Mouse (Mus musculus) embryonic facial prominence, embryonic 14.5 days (tissue): ENCODE data around the gene Itga1. TPM values are rescaled to one million over a fixed set of nuclear protein-coding genes. Genes with fewer than 3 reads are reported as not detected.

Source experiments
- ATAC-seq: fragments of 200-750 bp; cut with Nextera tagmentation; 2 replicates; pipeline ENCODE4 v1.8.0; 2017; ENCODE audit warnings: low read depth, moderate number of reproducible peaks, moderate TSS enrichment
- DNase-seq: peaks from one replicate; pipeline ENCODE4 v3.0.0-alpha.2; 2015; ENCODE audit warnings: low spot score
- H3K27ac ChIP-seq: fragments of 300-500 bp; sonication (generic); replicated peaks from 2 replicates; pipeline ENCODE4 v1.5.1; 2014; ENCODE audit warnings: low read depth, mild to moderate bottlenecking, low read length, moderate library complexity
- H3K27me3 ChIP-seq: fragments of 300-500 bp; sonication (generic); replicated peaks from 2 replicates; pipeline ENCODE4 v1.6.1; 2014; ENCODE audit warnings: low read length; ENCODE audit not compliant: control insufficient read depth, insufficient read depth
- H3K36me3 ChIP-seq: fragments of 300-500 bp; sonication (generic); 2 replicates; pipeline ENCODE4 v1.6.1; 2014; ENCODE audit warnings: low read length, mixed read lengths; ENCODE audit not compliant: control insufficient read depth, insufficient read depth
- H3K4me1 ChIP-seq: fragments of 300-500 bp; sonication (generic); 2 replicates; pipeline ENCODE4 v1.6.1; 2014; ENCODE audit warnings: antibody characterized with exemption, low read length; ENCODE audit not compliant: control insufficient read depth, insufficient read depth
- H3K4me2 ChIP-seq: fragments of 300-500 bp; sonication (generic); 2 replicates; pipeline ENCODE4 v1.6.1; 2014; ENCODE audit warnings: low read depth, mild to moderate bottlenecking, low read length, moderate library complexity, mixed read lengths
- H3K4me3 ChIP-seq: fragments of 300-500 bp; sonication (generic); 2 replicates; pipeline ENCODE4 v1.5.1; 2014; ENCODE audit warnings: low read depth, mild to moderate bottlenecking, low read length
- H3K9ac ChIP-seq: fragments of 300-500 bp; sonication (generic); 2 replicates; pipeline ENCODE4 v1.6.1; 2014; ENCODE audit warnings: low read depth, mild to moderate bottlenecking, low read length, moderate library complexity, mixed read lengths
- H3K9me3 ChIP-seq: fragments of 300-500 bp; sonication (generic); 2 replicates; pipeline ENCODE4 v1.6.1; 2016; ENCODE audit warnings: low read length; ENCODE audit not compliant: control insufficient read depth
- WGBS: fragments of 180-500 bp; shearing (Covaris S2); extraction: QIAGEN DNeasy Blood & Tissue Kit; methylation state at CpG from one replicate; pipeline ENCODE4 v1.1.7; 2014; 5-methylcytosine and 5-hydroxymethylcytosine counted together
- polyA plus RNA-seq: library from polyadenylated mRNA; unstranded; fragments of >200 nt; fragmentation: Nextera tagmentation; extraction: Ambion mirVana; gene quantifications from 2 replicates; pipeline ENCODE4 v1.2.1, GENCODE M21; 2014

Gene Itga1
- 11.6 and 12.6 TPM in 2 replicates for polyA plus RNA-seq

DNA sequence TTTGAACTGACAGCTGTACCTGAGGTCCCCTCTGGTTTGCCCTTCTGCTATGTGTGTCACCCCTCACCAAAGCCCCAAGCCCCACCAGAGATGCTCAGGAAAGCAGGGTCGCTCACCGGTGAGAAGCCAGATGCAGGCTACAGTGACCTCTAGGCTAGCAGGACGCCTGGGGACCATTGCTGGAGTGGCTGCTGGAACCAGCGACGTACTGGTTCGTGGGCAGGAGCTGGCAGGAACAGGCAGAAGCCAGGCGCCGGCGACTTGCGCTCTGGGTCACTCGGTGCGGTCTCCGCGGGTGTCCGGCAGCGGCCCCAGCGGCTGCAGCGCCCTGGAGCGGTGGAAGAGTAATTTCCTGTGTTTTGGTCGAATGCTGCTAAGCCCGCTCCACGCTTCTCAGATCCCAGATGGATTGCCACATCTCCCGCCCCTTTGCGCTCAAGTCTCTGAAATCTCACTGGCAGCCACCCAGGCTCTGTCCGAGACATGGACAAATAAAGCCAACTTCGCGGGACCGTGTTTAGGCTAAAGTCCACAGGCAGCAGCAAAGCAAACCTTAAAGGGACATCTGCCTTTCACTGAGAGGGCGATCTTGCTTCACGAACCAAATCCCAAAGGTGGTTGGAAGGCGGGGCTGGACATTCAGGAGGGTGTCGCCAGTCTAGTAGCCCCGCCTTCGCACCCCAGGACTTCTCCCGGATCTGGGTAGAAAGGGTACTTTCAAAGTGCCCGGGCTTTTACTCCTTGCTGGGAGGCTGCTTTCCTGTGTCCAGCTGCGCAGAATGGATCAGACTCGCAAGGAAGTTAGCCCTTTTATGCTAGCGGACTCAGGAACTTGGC, at the start of gene Itga1, which contains the start of gene Gm49395:
Gene Itga1, minus strand, starts transcription at position 610 of the 837 bp plus-strand sequence.
Gene Gm49395, minus strand, starts transcription at position 567 of the 837 bp plus-strand sequence.
- under 1% methylated on average over 25 of the region's 39 CpGs for WGBS
- peak within 1 kb of the TSS; percentile 47 for H3K4me3 ChIP-seq
- DNase-seq (peak; percentile 84), ATAC-seq (peak; percentile 85)
- peaks cover 11% of the 10 kb centered on the region for H3K27me3 ChIP-seq
- no peaks in the 10 kb centered on the region for H3K36me3 ChIP-seq
- 0 out of 2 replicates have a peak, but pooled peaks cover 3% of the 10 kb centered on the region for H3K4me1 ChIP-seq
- peak within 1 kb of the TSS; percentile 69 for H3K27ac ChIP-seq
- H3K9me3 ChIP-seq, result no peaks in the 10 kb centered on the region
- peak within 1 kb of the TSS; percentile 74 for H3K4me2 ChIP-seq
- peak within 1 kb of the TSS; percentile 64 for H3K9ac ChIP-seq

DNA sequence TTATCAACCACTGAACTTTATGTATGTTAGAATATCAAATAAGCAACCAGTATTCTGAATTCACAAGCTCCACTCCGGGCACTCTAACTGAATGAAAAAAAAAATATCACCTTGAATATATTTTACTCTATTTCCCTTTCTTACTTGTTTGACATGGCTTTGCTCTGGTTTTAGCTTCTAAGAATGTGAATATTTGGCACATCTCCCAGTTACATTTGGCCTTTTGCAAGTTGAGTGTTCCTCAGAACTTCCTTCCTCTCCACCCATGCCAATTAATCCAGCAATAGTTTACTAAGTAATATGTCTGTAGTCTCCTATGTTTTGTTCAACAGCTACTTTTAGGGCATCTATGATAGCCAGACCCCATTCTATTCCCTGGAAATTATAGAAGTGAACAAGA, 48.8 kb upstream of the Itga1 start:
- Histone ChIP-seq H3K9me3 (no peaks in the 10 kb centered on the region), H3K4me2 (no peak overlapping the region), H3K27ac (no peak overlapping the region), H3K36me3 (no peaks in the 10 kb centered on the region), H3K9ac (no peak overlapping the region), H3K4me1 (no peaks in the 10 kb centered on the region), H3K4me3 (no peak overlapping the region), H3K27me3 (no peaks in the 10 kb centered on the region)
- ATAC-seq, result no peak
- 79% methylated on average over 1 of the region's 1 CpGs for WGBS
- DNase-seq, result peak; percentile 24

DNA sequence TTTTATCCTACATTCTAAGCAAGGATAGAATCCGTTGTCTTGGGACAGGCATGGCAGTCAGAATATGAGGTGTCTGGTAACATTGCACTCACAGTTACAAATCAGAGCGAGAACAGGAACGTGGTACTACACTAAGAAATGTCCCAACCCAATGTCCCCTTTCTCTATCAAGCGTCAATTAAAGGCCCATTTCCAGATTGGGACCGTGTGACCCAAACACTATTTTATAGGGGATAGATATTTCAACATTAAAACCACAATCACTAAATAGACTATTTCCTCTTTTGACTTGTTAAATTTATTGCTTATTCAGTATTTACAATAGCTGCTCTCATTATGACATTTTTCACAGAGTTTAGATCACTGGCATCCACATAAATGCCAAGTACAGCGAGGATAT, 48.1 kb upstream of the Itga1 start:
- no peaks in the 10 kb centered on the region for H3K9me3 ChIP-seq
- no peaks in the 10 kb centered on the region for H3K4me1 ChIP-seq
- H3K4me3 ChIP-seq, result no peak overlapping the region
- H3K27me3 ChIP-seq, result no peaks in the 10 kb centered on the region
- no peak overlapping the region for H3K27ac ChIP-seq
- H3K9ac ChIP-seq, result no peak overlapping the region
- ATAC-seq, result no peak
- 90% methylated on average over 6 of the region's 6 CpGs for WGBS
- H3K4me2 ChIP-seq, result no peak overlapping the region
- DNase-seq, result no peak
- H3K36me3 ChIP-seq, result no peaks in the 10 kb centered on the region

DNA sequence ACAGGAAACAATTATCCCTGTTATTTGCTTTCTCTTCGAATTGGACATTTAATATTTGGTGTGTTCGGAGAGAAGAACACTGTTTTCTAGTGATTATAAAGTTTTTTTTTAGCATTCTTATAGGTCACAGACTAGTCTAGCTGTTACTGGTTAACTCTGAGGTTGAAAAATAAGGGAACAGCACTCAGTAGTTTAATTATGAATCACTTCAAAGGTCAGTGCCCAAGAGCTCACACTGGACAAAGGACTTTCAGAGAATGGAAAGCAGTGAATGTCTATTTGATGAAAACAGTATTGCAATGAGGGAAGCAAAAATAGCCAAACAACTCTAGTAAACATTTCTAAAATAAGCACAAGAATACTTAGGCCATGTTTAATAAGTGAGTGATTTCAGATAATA, 41.8 kb upstream of the Itga1 start:
- H3K36me3 ChIP-seq, result no peaks in the 10 kb centered on the region
- H3K9me3 ChIP-seq, result no peaks in the 10 kb centered on the region
- 0 out of 2 replicates have a peak, but pooled peaks cover 2% of the 10 kb centered on the region for H3K4me1 ChIP-seq
- no peak overlapping the region for H3K4me3 ChIP-seq
- no peak for DNase-seq
- ATAC-seq, result no peak
- no peaks in the 10 kb centered on the region for H3K27me3 ChIP-seq
- WGBS, result 80% methylated on average over 2 of the region's 2 CpGs
- no peak overlapping the region for H3K4me2 ChIP-seq
- no peak overlapping the region for H3K27ac ChIP-seq
- H3K9ac ChIP-seq, result no peak overlapping the region

DNA sequence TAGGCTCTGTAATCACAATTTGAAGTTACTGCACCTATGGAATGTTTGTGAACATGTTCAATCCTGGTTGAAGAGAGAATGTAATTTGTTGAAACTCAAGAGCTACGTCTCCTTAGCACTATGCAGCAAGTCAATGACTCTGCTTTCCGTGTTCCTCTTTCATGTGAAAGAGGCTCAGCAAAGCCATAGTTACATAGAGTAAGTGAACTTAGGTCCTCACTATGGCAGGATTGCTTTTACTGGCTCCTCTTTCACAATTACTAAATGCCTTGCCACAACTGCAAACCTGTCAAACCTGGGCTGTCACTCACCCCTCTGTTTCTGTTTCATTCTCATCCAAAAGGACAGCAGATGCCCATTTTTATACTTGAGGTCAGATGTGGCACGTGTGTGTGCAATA, 40.3 kb upstream of the Itga1 start:
- Histone ChIP-seq H3K27ac (no peak overlapping the region), H3K4me2 (no peak overlapping the region), H3K4me3 (no peak overlapping the region), H3K9ac (no peak overlapping the region), H3K9me3 (no peaks in the 10 kb centered on the region), H3K4me1 (0 out of 2 replicates have a peak, but pooled peaks cover 2% of the 10 kb centered on the region), H3K27me3 (no peaks in the 10 kb centered on the region), H3K36me3 (no peaks in the 10 kb centered on the region)
- ATAC-seq, result no peak
- 86% methylated on average over 3 of the region's 3 CpGs for WGBS
- DNase-seq, result no peak

DNA sequence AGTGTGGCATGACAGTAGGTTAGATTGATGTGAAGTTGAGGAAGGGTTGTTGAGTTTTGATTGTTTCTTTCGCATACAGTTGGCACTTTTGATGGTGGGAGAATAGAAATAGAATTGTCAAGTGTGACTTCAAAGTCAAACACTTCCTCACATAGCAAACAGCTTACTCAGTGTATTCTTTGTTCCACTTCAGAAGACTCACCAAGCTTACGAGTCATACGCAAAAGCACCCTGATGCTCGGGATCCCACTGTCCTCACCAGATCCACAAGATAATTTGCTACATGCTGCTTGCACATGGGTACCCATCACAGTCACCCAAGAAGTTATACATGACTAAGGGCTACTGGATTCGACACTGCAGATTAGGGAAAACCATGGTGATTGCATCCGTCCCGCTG, 36.7 kb upstream of the Itga1 start:
- H3K9me3 ChIP-seq, result no peaks in the 10 kb centered on the region
- no peak overlapping the region for H3K9ac ChIP-seq
- no peak overlapping the region for H3K4me3 ChIP-seq
- no peak for DNase-seq
- H3K4me1 ChIP-seq, result 0 out of 2 replicates have a peak, but pooled peaks cover 2% of the 10 kb centered on the region
- 85% methylated on average over 7 of the region's 7 CpGs for WGBS
- no peaks in the 10 kb centered on the region for H3K36me3 ChIP-seq
- H3K27me3 ChIP-seq, result no peaks in the 10 kb centered on the region
- H3K4me2 ChIP-seq, result no peak overlapping the region
- ATAC-seq, result no peak
- H3K27ac ChIP-seq, result no peak overlapping the region

DNA sequence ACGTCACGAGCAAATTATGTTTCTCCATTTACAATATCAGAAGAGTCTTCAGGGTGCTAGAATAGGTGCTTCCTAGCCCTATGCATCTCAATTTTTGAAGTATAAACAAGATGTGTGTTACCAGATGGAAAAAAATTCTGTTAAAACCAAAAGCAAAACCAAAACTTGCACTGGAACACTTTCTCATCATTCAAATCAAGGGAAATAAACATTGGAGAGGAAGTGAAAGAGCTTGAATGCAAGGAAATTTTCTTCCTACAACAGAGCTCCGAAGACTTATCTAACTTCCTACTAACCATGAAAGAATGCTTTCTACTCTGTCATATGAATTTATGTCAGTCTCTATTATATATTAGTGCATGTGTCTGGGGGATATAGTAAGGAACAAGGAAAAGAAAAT, 35.0 kb upstream of the Itga1 start:
- Histone ChIP-seq H3K9ac (no peak overlapping the region), H3K9me3 (no peaks in the 10 kb centered on the region), H3K36me3 (no peaks in the 10 kb centered on the region), H3K4me3 (no peak overlapping the region), H3K4me2 (no peak overlapping the region), H3K27me3 (no peaks in the 10 kb centered on the region), H3K4me1 (0 out of 2 replicates have a peak, but pooled peaks cover 2% of the 10 kb centered on the region), H3K27ac (no peak overlapping the region)
- 77% methylated on average over 3 of the region's 3 CpGs for WGBS
- ATAC-seq, result no peak
- DNase-seq, result no peak

DNA sequence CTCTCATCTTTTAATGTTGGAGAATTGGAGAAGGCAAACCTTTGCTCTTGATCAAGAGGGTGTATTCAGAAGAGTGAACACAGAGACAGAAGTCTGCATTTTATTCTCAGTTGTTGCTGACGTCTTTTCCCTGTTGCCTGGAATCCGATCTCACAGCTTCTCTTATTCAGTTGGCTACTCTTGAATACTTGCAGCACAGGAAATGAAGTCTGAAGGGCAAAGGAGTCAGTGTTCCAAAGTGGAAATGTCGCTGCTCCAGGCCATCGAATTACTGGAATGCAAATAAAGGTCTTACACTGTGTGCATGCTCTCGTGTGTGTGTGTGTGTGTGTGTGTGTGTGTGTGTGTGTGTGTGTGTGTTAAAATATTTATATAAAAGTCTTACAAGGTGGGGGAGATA, 30.7 kb upstream of the Itga1 start:
- H3K27me3 ChIP-seq, result no peaks in the 10 kb centered on the region
- no peak overlapping the region for H3K4me2 ChIP-seq
- no peaks in the 10 kb centered on the region for H3K9me3 ChIP-seq
- DNase-seq, result peak; percentile 55
- no peak overlapping the region for H3K9ac ChIP-seq
- no peaks in the 10 kb centered on the region for H3K4me1 ChIP-seq
- H3K36me3 ChIP-seq, result no peaks in the 10 kb centered on the region
- no peak overlapping the region for H3K27ac ChIP-seq
- no peak for ATAC-seq
- WGBS, result 6% methylated on average over 5 of the region's 5 CpGs
- H3K4me3 ChIP-seq, result no peak overlapping the region

DNA sequence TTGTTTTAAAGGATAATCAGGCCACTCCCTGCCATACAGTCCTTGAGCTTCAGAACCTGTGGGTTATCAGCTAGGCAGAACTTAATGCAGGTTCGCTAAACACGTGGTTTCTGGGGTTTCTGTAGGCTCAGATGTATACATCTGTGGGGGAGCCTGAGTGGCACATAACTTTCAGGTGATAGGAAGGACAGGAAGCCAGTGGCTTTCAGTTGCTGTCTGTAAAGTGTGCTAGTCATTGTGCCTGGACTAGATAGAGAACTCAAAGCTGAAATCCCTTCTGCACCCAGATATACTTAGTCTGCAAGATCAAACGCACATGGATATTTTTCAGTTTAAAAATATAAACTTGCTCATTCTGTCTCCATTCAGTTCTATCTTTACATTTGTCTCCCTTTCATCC, 29.6 kb upstream of the Itga1 start:
- Histone ChIP-seq H3K27ac (no peak overlapping the region), H3K36me3 (no peaks in the 10 kb centered on the region), H3K4me2 (no peak overlapping the region), H3K9ac (no peak overlapping the region), H3K4me1 (no peaks in the 10 kb centered on the region), H3K9me3 (no peaks in the 10 kb centered on the region), H3K4me3 (no peak overlapping the region), H3K27me3 (no peaks in the 10 kb centered on the region)
- 61% methylated on average over 3 of the region's 3 CpGs for WGBS
- DNase-seq, result no peak
- no peak for ATAC-seq
